ENCODE assay signal across 8 mouse cellular contexts in genomic region chr4:109201582-109202424, GRCm38 (mm10). TPM values are rescaled to one million over a fixed set of nuclear protein-coding genes. Genes with fewer than 3 reads are reported as not detected.
A peak's percentile ranks its signal among the peaks of the same experiment; 100 is the strongest.
DNase-seq lines count a peak whose midpoint lies in the region; ATAC-seq and TF ChIP-seq lines count a peak whose summit lies in the region.

Gene Osbpl9 (minus strand): TSS chr4:109202272.

- no peak for TF ChIP-seq CTCF in cortical plate, adult 2 months (IDR thresholded peaks at IDR 0.05; ENCODE audit: extremely low read depth, insufficient read depth, low read length)

- peak; percentile 92 for ATAC-seq in activated CD4-positive, CD25-positive, alpha-beta regulatory T cell, adult 4 months

- TF ChIP-seq POLR2A in cortical plate, adult 2 months (IDR thresholded peaks at IDR 0.05; ENCODE audit: extremely low read depth, insufficient read depth, low read length) = peak; percentile 88

- DNase-seq in gastrocnemius, adult 8-10 months (ENCODE audit: low spot score in 2 of 2) = peak; percentile 97 to 98
- peak; percentile 86 for DNase-seq in hindlimb bud, embryonic 11.5 days (ENCODE audit: extremely low spot score, low read depth, low spot score)
- peak; percentile 92 to 97 for DNase-seq in left cerebral cortex, adult 8-10 months (ENCODE audit: low spot score in 2 of 2)
- DNase-seq in right cerebral cortex, postnatal 10 days (ENCODE audit: low spot score in 2 of 2) = peak; percentile 99
- DNase-seq in urinary bladder, postnatal 25 days (ENCODE audit: low spot score) = peak; percentile 99

- H3K27ac ChIP-seq in cortical plate, adult 2 months (ENCODE audit: insufficient read depth, low read length) = peak within 1 kb of the TSS; percentile 40; the same call in 1 of the 2 replicates

- H3K27me3 ChIP-seq in megakaryocyte, embryonic 14.5 days (replicated peaks) = no peaks in the 10 kb centered on the region

- H3K4me1 ChIP-seq in cortical plate, adult 2 months (ENCODE audit: control insufficient read depth, insufficient read depth, low read length) = no peaks in the 10 kb centered on the region; the same call in 1 of the 2 replicates
- H3K4me1 ChIP-seq in megakaryocyte, embryonic 14.5 days = peaks cover 17% of the 10 kb centered on the region

- H3K36me3 ChIP-seq in megakaryocyte, embryonic 14.5 days (replicated peaks; ENCODE audit: low read length) = peaks cover 3% of the 10 kb centered on the region

- no peaks in the 10 kb centered on the region for H3K9me3 ChIP-seq in megakaryocyte, embryonic 14.5 days

- peak within 1 kb of the TSS; percentile 53 for H3K4me3 ChIP-seq in cortical plate, adult 2 months (ENCODE audit: insufficient read depth, low read length)
- peak within 1 kb of the TSS; percentile 100 for H3K4me3 ChIP-seq in megakaryocyte, embryonic 14.5 days (replicated peaks)

RNA-seq across cellular contexts. Expression of gene Osbpl9, which starts in this region (rescaled TPM):
- polyA plus RNA-seq in activated CD4-positive, CD25-positive, alpha-beta regulatory T cell, adult 4 months (2017; shearing (Covaris generic)) = 10 to 100 TPM; 76.5 to 80.8 TPM
- polyA plus RNA-seq in cortical plate, adult 2 months (2012; rRNA removed) = 54.2 and 59.7 TPM in 2 replicates
- total RNA-seq in gastrocnemius, adult 8-10 months (2022) = 100 to 1,000 TPM in 1 of 4 experiments, 10 to 100 TPM in 3; 95.4 to 108 (median 97.7) TPM
- total RNA-seq in left cerebral cortex, adult 8-10 months (2022) = 10 to 100 TPM; 60.7 to 75.9 (median 72.2) TPM
- polyA plus RNA-seq in megakaryocyte, embryonic 14.5 days (2012; ENCODE audit: insufficient read depth, low replicate concordance) = 5.6 and 13.2 TPM in 2 replicates

Comparison
In these comparisons a context has a peak if more than half of its experiments do, and no peak if none do; other contexts are left out.
1. Peak in every context shown above with its lines: DNase-seq, ATAC-seq, H3K4me3 ChIP-seq and H3K27ac ChIP-seq.